Mouse (Mus musculus) olfactory bulb, adult 2 months (tissue): ENCODE data around the gene Grb14.

ENCODE experiments used
- CTCF ChIP-seq: fragments of 200-500 bp; IDR thresholded peaks from 2 replicates; pipeline ENCODE4 v1.5.1; 2012; ENCODE audit warnings: low read depth, mild to moderate bottlenecking, low read length, moderate library complexity; ENCODE audit not compliant: insufficient read depth
- POLR2A ChIP-seq: fragments of 200-500 bp; IDR thresholded peaks from 2 replicates; pipeline ENCODE4 v1.6.1; 2012; ENCODE audit warnings: mild to moderate bottlenecking, low read depth, low read length, moderate library complexity; ENCODE audit not compliant: insufficient read depth

GRCm38 (mm10) chr2:64885696-64886095, 139.1 kb downstream of the Grb14 start:
- TF ChIP-seq CTCF (no peak), POLR2A (no peak)
